Mouse (Mus musculus): ENCODE measurements around the gene Eno2.

Eno2 gene

DNA sequence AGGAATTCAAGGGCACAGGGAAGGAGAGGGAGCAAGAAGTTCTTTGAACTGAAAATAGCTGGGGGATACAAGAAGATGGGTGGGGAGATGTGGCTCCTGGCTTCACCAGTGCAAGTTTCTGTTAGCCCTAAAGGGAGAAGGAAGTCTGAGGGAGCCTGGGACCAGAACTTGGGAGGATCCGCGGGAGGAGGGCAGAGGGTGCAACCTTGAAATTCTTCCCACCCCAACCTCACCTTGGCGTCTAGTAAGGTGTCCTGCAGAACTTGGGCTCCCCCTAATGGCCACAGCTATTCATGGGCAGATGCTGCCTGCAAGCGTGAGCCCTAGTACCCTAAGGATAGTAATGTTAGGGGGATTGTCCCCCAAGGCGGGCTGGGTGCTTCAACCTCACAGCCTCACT lies 10.2 kb downstream of the Eno2 start:
- DNase-seq (ENCODE audit: extremely low spot score): peak; percentile 85

DNA sequence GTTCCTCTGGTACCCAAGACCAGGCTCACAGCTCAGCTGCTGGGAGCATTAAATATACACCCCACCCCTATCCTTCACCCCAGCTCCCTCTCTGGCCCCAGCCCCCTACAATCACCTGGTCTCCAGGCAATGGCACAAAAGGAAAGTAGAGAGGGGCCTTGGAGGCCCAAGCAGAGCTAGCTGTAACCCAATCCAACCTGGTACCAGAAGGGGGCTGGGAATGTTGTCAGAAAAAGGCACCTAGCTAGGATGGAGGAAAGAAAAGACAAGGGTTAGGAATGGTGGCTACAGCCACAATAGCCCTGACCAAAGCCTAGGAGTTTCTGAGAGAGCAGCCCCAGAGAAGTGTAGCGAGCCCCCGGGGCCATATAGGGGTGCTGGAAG lies 10.6 kb downstream of the Eno2 start:
- DNase-seq (ENCODE audit: extremely low spot score): no peak

DNA sequence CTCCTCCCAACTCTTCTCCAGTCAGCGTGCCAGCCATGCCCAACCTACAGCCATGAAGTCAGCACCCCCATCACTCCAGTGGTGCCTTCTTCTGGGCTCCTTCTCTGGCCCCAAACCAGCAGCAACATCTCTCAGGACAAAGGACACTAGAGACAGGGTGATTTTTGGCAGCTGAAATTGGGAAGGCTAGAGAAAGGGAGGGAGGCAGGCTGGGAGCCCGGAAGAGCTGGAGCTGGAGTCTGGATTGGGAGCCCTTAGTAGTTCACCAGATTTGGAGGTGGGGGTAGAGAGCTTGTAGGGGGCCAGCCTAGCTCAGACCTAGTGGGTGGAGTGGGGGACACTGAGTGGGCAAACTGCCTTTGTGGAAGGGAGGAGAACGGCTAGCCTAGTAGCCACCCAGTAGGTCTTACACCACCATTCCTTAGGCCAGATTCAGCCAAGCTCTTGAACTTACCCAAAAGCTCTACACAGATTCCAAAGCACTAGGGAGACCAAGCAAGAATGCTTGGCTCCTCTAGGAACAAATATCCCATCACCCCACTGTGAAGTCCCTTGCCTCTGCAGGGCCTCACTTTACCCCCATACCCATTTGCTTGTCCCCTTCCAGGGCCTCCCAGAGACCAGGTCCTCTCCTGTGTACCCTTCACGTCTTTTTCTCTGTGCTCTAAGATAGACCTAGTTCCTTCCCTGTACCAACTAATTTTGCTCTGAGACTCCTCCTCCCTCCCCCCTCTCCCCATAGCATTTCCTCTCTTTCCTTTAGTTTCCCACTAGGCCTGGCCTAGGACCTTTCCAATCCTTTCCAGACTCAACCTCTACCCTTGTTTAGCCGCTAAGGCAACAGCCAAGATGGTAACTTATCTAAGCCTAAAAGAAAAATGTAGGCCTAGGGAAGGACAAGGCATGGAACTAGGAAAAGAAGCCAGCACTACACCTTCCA lies 11.3 kb downstream of the Eno2 start:
- peak; percentile 60 for DNase-seq (ENCODE audit: extremely low spot score)

DNA sequence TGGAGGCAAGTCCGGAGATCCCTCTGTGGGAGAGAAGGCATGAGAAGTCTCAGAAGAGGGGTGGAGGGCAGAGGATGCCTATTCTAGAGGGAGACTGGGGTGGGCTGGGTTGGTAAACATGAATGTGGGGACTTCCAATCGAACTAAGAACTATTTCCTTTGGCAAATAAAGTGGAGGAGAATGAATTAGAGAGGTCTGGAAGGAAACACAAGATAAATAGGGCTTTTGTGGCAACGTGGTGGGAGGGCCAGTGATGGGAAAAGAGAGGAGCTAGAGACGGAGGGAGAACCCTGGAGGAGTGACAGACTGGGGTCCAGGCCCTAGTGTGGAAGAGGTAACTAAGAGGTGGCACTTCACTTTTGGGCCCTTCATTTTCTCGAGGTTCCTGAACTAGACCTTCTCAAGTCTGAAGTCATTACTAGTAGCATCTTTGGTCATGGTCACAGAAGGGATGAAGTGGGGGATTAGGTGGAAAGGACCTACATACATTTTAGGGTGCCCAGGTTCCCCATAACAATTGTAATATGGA lies 12.1 kb downstream of the Eno2 start:
- peak; percentile 45 for DNase-seq (ENCODE audit: extremely low spot score)

DNA sequence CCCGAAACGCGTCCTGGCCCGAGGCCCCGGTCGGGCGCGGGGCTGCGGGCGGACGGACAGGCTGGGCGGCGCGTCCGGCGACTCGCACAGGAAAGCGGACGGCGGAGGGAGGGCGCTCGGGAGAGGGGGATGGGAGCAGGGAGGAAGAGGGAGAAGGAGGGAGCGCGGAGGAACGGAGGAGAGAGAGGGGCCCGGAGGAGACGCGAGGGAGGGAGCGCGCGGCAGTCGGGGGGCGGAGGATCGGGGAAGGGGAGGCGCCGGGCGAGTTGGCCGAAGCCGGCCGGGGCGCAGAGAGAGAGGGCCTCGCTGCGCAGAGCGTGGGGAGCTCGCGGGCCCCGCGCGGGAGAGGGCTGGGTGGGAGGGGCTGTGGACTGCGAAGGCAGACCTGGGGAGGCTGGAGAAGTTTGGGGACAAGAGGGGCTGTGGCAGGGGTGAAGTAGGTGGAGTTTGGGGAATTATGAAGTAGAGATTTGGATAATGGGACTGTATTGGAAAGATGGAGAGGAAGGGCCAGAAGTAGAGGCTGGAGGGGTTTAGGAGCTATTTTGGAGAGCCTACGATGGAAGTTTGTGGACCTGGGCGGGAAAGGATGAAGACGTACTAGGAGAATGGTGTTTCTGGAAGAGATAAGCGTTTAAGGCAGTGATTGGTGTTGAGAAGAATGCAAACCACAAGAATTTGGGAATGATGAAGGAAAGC lies 12.7 kb downstream of the Eno2 start:
- peak; percentile 89 for DNase-seq (ENCODE audit: extremely low spot score)

DNA sequence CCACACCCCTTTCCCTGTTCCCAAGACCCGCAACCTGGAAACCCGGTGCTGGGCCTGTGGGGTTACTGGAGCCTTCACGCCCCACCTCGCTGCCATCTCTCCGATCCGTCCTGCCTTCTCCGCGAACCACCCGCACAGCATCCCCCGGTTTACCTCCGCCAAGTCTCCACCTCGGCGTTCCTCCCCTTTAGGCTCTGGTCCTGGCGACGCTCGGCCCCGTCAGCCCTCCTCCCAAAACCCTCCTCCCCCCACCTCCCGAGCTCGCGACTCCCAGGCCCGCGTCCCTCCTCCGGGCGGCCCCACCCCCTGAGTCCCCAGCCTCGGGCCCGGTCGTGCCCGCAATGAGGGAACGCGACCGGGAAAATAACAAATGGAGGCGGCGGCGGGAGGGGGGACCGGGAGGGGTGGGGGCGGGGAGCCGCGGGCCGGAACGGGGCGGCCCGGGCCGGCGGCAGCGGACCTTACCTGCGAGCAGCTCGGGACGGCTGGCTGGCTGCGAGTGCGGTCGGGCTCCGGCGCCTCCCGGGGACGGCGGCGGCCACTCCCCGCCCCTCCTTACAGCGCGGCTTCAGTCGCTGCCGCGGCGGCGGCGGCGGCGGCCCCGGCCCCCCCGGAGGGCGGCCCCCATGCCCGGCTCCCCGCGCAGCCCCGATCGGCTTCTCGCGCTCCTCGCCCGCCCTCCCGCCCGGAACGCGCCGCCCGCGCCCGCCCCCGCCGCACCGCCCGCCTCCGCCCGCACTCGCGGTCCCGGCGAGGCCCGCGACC lies 13.5 kb downstream of the Eno2 start, which contains the start of the genes Gm45234 and Atn1:
Gene Gm45234 (minus strand): TSS at position 191 of the 765 bp plus-strand sequence.
Gene Atn1 (minus strand): TSS at position 694 of the 765 bp plus-strand sequence.
- peak; percentile 84 for DNase-seq (ENCODE audit: extremely low spot score)

DNA sequence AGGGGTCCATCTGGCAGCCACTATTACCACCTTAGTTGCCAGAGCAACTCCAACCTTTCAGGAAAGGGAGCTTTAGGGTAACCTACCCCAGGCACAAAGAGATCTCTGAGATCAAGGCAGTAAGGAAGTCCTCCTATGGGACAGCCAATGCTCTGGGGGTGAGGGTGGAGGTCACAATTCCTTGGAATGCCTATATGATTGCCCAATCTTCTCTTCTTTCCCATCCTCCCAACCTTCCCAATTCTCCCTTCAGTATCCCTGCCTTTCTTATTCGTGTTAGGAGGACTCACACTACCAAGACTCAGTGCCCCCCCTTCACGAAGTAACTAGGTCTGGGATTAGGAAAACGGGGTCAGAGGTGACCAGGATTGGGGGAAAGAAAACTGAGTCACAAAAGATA lies 14.2 kb downstream of the Eno2 start:
- no peak for DNase-seq (ENCODE audit: extremely low spot score)

DNA sequence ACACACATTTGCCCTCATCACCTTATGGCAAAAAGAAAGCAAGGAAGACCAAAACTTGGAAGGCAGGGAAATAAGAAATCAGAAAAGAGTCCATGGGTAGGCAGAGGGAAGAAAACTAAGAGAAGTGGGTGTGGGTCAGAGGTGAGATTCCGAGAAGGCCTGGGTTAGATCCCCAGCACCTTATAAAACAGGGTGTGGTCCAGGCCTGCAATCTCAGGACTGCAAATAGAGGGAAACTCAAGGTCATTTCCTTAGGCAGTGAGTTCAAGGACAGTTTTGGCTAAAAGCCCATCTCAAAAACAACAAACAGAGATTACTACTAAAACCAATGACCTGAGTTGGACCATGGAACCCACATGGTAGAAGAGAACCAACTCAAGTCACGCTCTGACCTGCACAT lies 15.6 kb downstream of the Eno2 start:
- DNase-seq (ENCODE audit: extremely low spot score): no peak

DNA sequence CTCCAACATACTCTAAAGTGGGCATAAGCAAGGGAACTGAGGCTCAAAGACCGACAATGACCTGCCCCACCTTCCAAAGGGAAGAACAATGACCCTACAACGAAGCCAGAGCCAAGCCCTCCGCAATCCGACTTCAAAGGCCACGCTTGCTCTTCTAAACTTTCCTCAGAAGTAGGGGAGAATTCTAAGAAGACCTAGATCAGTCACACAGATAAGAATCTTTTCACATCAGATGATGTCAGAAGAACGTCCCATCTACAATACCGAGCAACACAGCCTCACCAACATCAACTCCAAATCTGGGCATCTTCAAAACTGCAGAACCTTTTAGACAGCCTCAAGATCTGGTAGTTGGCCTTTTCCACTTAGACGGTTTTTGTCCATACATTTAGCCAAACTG lies 19.1 kb downstream of the Eno2 start:
- DNase-seq (ENCODE audit: extremely low spot score): no peak

DNA sequence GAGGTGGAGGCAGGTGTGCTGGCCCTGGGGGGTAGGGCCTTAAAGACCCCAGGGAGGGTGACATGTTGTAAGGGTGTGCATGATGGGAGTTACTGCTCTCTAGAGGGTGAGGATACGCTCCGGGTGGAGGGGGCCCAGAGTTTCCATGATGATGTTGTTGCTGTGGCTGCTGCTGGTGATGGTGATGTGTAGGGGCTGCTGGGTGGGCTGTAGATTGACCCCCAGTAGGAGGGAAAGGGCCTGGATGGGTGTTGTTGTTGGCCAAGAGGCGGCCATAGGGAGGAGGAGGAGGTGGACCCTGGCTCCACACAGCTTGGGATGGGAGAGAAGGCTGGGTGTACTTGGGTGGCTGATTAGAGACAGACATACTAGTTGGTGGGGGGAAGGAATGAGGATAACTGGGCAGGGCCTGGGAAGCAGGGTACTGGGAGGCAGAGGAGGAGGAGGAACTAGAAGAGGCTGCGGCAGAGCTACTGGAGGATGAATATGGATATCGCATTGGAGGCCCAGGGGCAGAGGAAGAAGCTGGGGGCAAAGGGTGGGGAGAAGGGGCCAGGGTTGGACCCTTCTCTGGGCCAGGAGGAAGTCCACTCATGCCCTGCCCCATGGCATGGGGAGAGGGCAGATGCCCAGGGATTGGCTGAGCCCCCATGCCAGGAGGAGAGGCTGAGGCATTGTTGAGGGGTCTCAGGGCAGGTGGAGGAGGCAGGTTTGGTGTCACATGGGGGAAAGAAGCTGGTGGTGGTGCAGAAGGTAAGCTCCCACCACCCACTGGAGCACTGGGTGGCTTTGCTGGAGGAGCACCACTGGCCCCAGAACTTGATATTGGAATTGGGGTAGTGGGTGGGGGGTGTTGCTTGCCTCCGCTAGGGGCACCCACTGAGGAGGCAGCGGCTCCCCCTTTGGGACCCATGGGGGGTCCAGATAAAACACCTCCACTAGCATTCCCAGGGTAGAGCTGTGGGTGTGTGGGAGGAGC lies 22.5 kb downstream of the Eno2 start:
- no peak for DNase-seq (ENCODE audit: extremely low spot score)

DNA sequence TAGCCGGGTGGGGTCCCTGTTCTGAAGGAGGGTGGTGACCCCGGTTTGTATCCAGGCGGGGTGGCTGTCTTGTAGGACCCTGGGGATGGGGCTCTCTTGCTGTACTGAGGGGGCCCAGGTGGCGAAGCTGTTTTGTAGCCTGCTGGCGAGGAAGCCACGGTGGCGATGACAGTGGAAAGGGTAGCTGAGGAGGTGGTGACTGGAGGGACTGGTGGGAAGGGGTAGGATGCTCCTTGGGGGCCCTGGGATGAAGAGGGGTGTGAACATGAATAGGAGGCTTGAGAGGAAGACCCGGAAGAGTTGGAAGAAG lies 23.2 kb downstream of the Eno2 start:
- DNase-seq (ENCODE audit: extremely low spot score): no peak

DNA sequence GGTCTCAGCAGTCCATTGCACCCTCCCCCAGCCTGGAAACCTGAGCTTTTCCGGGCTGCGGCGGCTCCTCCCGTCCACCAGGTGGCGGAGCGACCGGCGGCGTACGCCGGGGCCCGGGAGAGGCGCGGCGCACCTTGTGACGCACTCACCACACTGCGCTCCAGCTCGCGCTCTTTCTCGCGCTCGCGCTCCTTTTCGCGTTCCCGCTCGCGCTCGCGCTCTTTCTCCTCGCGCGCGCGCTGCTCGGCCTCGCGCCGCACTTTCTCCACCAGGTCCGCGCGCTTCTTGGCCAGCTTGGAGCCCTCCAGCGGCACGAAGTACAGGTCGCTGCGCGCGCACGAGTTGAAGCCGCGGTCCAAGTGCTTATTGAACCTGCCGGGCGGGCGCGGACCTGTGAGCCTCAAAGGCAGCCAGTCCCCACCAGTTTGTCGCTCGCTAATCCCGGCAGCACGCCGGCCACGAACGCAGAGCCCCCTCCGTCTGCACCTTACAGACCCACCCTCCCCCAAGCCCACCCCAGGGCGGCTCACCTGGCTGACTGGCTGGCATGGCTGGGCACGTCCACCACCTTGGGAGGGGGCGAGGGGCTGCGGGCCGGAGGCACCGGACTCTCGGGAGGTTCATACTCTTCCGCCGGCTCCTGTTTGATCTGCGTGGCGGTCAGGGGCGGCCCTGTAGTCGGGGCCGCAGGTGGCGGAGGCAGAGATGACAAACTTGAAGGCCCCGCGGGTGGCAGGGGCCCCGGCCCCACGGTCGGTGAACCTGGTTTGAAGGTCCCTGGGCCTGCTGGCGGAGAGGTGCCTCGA lies 23.8 kb downstream of the Eno2 start:
- DNase-seq (ENCODE audit: extremely low spot score): peak; percentile 95

DNA sequence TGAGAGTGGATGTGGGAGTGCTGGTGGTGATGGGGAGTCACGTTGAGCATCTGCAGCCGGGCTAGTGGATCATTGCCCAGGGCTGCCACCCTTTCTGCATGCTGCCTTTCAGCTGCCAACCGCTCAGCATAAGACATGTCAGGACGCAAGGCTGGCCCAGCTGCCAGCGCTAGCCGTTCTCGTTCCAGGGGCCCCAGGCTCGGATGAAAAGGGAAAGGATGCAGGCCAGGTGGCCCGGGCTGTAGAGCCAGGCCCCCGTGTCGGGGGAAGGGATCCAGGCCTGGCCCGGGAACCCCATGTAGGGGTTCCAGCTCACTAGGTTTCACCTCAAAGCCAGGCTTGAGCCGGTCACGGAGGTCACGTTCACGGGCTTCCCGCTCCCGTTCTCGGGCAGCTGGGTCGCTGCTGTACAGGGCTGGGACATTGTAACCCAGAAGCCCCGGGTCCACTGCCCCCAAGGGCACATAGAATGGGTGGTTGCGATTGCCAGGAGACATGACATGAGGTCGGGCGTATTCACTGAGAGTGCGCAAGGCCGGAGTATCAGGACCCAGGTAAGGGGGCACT lies 24.6 kb downstream of the Eno2 start:
- DNase-seq (ENCODE audit: extremely low spot score): no peak

DNA sequence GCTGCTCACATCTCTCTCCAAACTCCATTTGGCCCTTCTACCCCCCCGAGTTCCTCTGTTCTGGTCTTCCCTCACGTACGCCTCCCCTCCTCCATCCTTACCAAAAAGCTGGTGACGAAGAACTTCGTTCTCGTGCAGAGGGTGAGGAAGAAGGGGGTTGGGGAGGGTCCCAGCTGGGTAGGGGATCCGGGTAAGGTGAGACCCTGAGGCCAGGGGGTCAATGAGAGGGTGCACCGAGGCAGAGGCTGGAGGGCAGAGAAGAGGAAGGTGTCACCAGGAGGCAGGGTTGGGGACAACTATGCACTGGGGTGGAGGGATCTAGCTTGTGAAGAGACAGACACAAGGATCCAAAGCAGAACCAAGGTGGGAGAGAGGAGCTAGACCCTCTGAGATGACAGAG lies 25.8 kb downstream of the Eno2 start:
- DNase-seq (ENCODE audit: extremely low spot score): no peak

DNA sequence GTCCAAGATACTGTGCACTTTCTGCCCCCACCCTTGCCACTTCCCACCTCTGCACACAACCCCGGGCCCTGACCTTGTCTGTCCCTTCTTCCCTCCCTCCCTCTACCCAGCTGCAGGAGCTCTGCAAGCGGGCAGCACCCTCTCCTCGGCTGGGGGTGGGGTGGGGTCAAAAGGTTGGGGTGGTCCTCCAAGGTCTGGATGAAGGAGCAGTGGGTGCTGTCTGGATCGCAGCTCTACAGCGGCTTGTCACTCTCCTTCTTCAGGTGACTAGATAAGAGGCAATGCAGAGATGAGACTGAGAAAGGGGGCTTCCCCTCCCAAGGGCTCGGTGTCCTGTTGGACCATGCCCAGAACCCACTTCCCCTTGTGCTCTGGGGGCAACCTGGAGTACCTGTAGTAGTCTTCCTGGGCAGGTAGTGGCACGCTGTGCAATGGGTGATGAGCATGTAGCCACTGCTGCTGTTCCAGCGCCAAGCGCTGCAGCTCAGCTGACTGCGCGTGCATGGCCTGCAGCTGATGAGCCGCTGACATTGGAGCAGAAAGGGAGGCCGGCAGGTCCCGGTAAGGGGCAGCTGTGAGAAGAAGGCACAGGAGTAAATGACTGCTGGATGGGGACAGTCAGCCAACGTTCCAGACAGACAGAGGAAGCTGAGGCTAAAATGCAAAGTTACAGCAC lies 26.5 kb downstream of the Eno2 start:
- no peak for DNase-seq (ENCODE audit: extremely low spot score)

DNA sequence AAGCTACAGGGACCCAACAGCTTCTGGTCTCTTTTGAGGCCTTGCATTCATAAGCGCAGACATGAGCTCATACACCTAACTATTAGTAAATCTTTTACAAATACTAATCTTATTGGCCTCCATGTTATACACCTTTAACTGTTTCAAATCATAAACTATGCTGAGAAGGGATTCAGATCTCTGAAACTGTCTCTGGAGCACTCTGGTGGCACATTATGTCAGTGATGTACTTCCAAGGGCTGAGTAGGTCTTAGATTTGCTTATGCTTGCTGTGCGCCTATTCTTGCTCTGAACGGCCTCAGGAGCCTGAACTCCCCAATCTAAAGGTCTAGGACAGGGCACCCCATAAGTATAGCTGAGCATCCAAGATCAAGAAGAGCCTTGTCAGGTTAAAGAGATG lies 27.6 kb downstream of the Eno2 start:
- no peak for DNase-seq (ENCODE audit: extremely low spot score)

DNA sequence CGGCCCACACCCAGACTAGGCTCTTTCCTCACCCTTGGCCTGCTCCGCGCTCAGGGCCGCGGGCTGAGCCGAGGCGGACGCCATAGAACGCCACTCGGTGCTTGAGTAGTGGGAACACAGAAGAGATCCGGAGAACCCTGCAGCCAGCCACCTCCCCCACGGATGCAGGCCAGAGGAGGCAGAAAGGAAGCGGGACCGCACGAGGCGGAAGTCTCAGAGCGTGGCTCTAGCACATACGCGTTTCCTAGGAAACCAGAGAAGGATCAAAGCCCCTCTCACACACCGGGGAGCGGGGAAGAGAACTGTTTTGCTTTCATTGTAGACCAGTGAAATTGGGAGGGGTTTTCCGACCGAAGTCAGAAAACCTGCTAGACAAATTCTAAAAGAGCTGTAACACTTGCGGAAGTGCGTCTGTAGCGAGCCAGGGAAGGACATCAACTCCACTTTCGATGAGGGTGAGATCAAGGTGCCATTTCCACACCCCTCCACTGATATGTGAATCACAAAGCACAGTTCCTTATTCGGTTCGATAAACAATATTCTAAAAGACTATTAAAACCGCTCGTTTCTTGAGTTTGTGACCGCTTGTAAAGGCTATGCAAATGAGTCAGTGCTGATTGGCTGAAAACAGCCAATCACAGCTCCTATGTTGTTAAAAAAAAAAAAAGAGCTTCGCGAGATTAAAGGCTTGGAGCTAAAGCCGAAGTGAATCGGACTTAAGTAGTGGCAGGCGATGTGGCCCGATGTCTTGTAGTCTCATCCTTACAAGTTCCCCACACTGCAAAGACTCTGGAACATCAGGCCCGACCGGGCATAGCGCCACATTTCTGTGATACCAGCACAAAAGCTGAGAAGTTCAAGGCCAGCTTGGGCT lies 28.3 kb downstream of the Eno2 start, which contains the start of gene Grcc10:
Gene Grcc10 (minus strand): TSS at position 487 of the 874 bp plus-strand sequence.
- DNase-seq (ENCODE audit: extremely low spot score): peak; percentile 95

Measured in embryo, embryonic 9.5 days (tissue).